Mouse (Mus musculus) adrenal gland, postnatal 4 days (tissue): ENCODE results near the gene 1700028J19Rik. TPM values are rescaled to one million over a fixed set of nuclear protein-coding genes. Genes with fewer than 3 reads are reported as not detected.
"Not testable (repeated sequence)": the region's sequence is repeated elsewhere in the genome, so short reads cannot be mapped to it uniquely, and the experiment has no call there.

Experiments used
- DNase-seq, 2 experiments: peaks; one replicate each; pipeline ENCODE4 v3.0.0; 2021 to 2022; ENCODE audit warnings: low spot score in 2 of 2, mixed read lengths in 2 of 2
- total RNA-seq, 2 experiments: library from RNA; stranded (reverse); gene quantifications; 2 replicates each; pipeline ENCODE4 v1.2.3; 2021

The 1700028J19Rik gene
- total RNA-seq, 2 experiments from 2014 or later, result 0.96 to 1.2 TPM

- DNase-seq, result no peak
Observed at GRCm38 (mm10) chr7:44253023-44253616, 6.6 kb upstream of the 1700028J19Rik start.

DNA sequence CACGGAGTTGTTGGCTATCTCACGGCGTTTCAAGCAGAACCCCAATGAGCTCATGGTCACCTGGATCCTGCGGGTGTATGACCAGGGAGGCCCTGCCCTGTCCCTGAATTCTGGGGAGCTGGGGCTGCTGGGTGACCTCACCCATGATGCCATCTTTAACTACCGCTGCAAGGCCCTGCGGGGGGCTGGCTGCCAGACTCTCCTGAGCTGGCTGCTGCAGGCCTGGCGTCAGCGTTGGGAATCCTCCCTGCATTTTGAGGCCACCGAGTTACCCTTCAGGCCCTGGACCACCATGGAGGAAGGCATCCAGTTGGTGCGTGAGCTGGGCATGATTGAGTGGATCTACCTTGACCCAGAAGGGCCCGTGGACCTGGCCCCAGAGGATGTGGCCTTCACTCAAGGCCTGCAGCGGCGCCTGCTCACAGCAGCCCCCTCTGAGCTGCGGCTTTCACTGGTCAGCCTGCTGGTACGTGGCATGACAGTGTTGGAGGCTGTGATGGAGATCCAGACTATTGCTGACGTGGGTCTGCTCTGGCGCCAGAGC is 4.3 kb upstream of the 1700028J19Rik start:
- DNase-seq, result peak; percentile 23 to 39

DNA sequence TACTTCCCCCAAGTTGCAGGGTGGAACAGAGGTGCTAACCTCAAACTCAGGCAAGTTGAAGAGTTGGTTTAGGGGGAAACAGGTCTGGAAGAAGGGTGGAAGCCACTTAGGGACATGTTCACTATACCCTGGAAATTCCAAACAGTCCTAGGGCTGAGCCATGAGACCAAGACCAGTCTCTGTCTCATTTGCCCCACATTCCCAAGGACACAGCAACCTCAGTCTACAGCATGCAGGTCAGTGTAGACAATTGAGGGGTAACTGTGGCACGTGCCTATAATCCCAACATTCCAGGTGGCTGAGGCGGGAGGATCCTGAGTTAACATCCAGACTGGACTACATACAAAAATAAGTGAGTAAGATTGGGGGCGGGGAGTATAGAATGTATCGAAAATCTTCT is 2.8 kb upstream of the 1700028J19Rik start:
- no peak for DNase-seq

DNA sequence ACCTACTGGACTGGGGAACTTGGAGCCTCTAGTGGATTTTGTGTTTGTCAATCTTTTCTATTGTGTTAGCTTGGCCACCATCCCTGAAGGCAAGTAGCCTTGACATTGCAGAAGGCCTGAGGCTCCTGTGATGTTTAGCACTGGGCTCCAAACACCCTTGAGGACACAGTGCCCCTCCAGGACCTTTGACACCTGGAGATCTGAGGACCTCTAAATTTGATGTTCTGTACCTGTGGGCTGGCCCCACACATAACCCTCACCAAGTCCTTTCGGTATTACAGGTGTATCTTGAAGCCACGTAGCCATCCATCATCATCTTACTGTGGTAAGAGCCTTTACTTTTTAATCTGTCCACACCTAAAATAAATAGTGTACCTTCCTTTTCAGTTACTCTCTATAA is 1.5 kb upstream of the 1700028J19Rik start:
- no peak for DNase-seq

DNA sequence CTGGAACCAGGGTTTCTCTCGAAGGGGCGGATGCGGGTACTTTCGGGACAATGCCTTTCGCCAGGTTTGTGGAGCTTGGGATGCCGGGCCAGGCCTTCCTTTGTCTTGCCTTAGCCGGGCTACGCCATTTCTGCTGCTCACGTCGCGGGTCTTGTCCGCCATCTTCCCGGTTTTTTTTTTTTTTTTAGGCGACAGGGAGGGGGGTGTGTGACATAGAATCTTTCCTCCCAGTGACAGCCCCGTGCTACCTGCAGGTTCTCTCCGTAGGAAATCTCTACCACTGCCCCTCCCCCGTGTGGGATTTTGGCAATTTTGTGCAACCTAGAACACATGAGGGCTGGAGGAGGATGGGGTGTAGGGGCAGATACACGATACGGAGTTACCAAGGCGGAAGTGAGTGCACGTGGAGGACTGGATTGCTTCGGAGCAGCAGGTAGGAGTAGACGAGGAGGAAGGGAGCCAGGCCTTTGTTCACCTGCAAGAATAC is 532 bp upstream of the 1700028J19Rik start:
- DNase-seq, result peak in 1 of 2 experiments; percentile 14

GRCm38 (mm10) chr7:44244080-44244479 is 2.4 kb downstream of the 1700028J19Rik start:
- no peak for DNase-seq

- DNase-seq, result no peak
Observed at GRCm38 (mm10) chr7:44241163-44241562, 5.3 kb downstream of the 1700028J19Rik start.

- DNase-seq, result no peak
Observed at GRCm38 (mm10) chr7:44240712-44241111, 5.8 kb downstream of the 1700028J19Rik start.

- DNase-seq, result no peak
Observed at GRCm38 (mm10) chr7:44239913-44240312, 6.6 kb downstream of the 1700028J19Rik start.

DNA sequence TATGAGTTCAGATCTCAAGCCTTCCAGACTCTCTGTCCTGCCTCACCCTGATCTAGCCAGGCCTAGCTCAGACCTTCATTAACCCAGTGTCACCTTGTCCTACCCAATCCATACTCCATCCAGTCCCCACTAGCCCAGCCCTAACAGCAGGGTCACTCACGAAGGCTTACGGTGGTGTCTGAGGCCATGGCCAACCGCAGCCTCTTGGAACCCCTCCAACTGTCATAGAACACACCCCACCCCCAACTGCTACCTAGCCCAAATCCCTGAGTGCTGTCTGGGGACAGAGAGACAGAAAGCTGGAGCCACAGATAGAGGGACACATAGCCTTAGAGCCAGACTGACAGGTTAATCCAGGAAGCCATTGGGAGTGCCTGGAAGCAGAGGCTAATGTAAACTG is 10.6 kb downstream of the 1700028J19Rik start, which contains the start of gene Gm36864:
TSS of gene Gm36864 (plus strand) at position 269 of the 400 bp plus-strand sequence.
- no peak for DNase-seq

DNA sequence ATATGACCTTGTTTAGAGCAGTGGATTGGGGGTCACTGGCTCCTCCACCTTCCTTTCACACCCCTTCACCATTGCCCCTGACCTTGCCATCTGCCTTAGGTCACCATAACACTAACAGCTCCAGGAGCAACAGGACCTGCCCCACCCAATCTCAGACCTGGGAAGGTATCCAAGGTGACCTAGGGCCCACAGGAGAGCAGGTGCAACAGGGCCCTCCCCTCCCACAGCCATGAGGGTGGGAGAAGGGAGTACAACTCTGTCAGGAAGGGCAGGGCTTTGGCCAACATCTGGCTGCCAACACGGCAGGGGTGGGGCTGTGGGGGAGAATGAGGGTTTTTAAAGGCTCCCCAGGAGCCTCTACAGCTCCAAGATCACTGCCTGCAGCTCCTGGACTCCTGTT is 21.4 kb downstream of the 1700028J19Rik start, which contains the start of gene Klk1:
TSS of gene Klk1 (plus strand) at position 285 of the 400 bp plus-strand sequence.
- no peak for DNase-seq

DNA sequence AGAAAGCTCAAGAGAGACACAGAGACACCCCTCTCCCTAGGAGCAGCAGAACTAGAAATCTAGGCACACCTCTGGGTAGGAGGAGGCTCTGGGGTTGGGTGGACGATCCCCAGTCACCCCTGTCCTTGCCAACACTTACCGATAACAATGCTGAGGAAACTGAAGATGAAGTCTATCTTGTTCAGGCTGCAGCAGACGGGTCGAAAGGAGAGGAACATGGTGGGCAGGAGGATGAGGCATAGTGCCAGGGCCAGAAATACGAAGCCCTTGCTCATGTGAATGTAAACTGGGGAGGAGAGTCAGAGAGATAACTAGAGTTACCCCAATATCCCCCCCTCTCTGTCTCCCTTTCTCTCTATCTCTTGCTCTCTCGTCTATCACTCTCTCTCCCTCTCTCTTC is 24.2 kb downstream of the 1700028J19Rik start:
- DNase-seq, result not testable (repeated sequence)

- not testable (repeated sequence) for DNase-seq
Observed at GRCm38 (mm10) chr7:44221601-44222000, 24.9 kb downstream of the 1700028J19Rik start.

DNA sequence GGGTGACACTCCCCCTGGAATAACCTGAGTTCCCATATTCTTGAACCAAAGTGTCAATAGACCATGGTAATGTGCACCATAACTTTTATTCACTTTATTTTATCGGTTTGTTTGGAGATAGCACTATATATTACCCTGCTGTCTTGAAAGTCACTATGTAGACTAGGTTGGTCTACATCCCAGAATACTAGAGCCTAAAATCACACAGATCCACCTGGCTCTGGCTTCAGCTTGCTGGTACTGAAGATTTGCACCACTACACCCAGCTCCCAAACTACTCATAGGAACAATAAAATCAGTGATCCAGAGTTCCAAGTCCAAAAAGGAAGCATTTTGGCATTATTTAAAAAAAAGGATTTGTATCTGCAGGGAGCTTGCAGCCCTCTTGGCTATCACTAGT is 30.9 kb downstream of the 1700028J19Rik start, which contains the start of gene Klk1b5:
TSS of gene Klk1b5 (plus strand) at position 301 of the 400 bp plus-strand sequence.
- DNase-seq, result no peak

DNA sequence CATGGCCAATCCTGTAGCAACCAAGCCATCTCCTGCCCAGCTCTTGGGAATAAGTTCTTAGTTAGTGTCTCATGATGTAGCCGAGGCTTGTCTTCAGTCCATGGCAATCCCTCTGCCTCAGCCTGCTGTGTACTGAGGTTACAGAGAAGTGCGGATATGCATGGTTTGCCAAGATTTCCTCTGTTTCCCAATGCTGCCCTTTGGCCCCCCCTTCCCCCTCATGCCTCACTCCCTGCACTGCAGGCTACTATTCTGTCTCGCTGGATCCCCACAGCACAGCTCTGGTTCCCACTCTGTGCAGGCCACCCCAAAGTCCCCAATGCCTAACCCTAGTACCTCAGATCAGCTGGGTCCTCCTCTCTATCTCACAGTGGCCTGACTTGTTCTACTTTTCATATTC is 38.2 kb downstream of the 1700028J19Rik start:
- no peak for DNase-seq

DNA sequence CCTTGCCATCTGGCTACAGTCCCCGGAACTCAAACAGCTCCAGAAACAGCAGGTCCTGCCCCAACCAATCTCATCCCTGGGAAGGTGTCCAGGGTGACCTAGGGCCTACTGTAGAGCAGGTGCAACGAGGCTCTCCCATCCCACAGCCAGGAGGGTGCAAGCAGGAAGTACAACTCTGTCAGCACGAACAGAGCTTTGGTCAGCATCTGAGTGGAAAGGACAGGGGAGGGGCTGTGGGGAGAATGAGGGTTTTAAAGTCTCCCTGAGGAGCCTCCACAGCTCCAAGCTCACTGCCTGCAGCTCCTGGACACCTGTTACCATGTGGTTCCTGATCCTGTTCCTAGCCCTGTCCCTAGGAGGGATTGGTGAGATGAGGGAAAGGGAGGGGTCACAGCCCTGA is 39.4 kb downstream of the 1700028J19Rik start, which contains the start of gene Klk1b4:
TSS of gene Klk1b4 (plus strand) at position 301 of the 400 bp plus-strand sequence.
- not testable (repeated sequence) for DNase-seq

DNA sequence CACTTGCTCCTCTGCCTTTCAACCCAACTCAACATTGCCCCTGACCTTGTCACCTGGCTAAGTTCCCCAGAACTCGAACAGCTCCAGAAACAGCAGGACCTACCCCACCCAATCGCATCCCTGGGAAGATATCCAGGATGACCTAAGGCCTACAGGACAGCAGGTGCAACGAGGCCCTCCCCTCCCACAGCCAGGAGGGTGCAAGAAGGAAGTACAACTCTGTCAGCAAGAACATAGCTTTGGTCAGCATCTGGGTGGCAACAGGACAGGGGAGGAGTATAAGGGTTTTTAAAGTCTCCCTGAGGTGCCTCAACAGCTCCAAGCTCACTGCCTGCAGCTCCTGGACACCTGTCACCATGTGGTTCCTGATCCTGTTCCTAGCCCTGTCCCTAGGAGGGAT is 48.6 kb downstream of the 1700028J19Rik start, which contains the start of gene Klk1b3:
TSS of gene Klk1b3 (plus strand) at position 301 of the 400 bp plus-strand sequence.
- DNase-seq, result no peak

GRCm38 (mm10) chr7:44193466-44193865 is 53.0 kb downstream of the 1700028J19Rik start:
- not testable (repeated sequence) for DNase-seq

GRCm38 (mm10) chr7:44187936-44188335 is 58.6 kb downstream of the 1700028J19Rik start, which contains the start of gene Klk1b24:
TSS of gene Klk1b24 (plus strand) at chr7:44188236.
- not testable (repeated sequence) for DNase-seq

DNA sequence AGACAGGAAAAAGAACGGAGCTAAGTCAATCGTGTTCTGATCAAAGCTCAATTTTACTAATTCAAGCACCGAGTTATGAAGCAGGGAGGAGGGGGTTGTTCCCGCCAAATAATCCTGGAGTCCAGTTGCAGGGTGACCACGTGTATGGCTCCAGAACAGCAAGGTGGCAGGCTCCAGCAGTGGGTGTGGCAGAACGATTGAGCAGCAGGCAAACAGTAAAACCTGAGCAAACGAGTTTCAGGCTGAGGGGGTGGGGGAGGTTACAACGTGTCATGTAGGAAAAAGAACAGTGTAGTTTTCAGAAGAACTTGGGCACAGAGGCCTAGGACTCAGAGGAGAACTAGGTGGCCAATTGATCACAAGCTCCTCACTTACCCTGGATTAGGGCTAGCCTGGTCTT is 60.0 kb downstream of the 1700028J19Rik start:
- not testable (repeated sequence) for DNase-seq
